Mouse (Mus musculus) midbrain, embryonic 14.5 days (tissue): ENCODE data around the gene Rtp3. TPM values are rescaled to one million over a fixed set of nuclear protein-coding genes. Genes with fewer than 3 reads are reported as not detected.

Source experiments
- polyA plus RNA-seq: library from polyadenylated mRNA; unstranded; fragments of >200 nt; fragmentation: Nextera tagmentation; extraction: Ambion mirVana; gene quantifications from 2 replicates; pipeline ENCODE4 v1.2.1, GENCODE M21; 2014

The Rtp3 gene
- polyA plus RNA-seq, 1 experiment from 2014 or later = not detected

Other genes starting within 250 kb of the Rtp3 start
- 0.25 TPM in 1 of 2 replicates, not detected in the other for gene Myl3, start 248.7 kb downstream of the Rtp3 start, polyA plus RNA-seq
- gene Pth1r, start 243.4 kb downstream of the Rtp3 start, polyA plus RNA-seq = 5.8 and 9.3 TPM in 2 replicates
- gene Prss42, start 192.4 kb downstream of the Rtp3 start, polyA plus RNA-seq = not detected in 2 replicates
- not detected in 2 replicates for gene Prss44, start 176.6 kb downstream of the Rtp3 start, polyA plus RNA-seq
- not detected in 2 replicates for gene Prss43, start 163.9 kb downstream of the Rtp3 start, polyA plus RNA-seq
- not detected in 2 replicates for gene Prss45, start 156.0 kb downstream of the Rtp3 start, polyA plus RNA-seq
- not detected in 2 replicates for gene Prss46, start 146.1 kb downstream of the Rtp3 start, polyA plus RNA-seq
- 0.24 and 0.34 TPM in 2 replicates for gene Prss50, start 132.6 kb downstream of the Rtp3 start, polyA plus RNA-seq
- 0.50 and 0.72 TPM in 2 replicates for gene Als2cl, start 110.7 kb downstream of the Rtp3 start, polyA plus RNA-seq
- 0.75 and 1.5 TPM in 2 replicates for gene Tmie, start 110.5 kb downstream of the Rtp3 start, polyA plus RNA-seq
- not detected in 2 replicates for gene Fam240a, start 73.7 kb downstream of the Rtp3 start, polyA plus RNA-seq
- not detected in 2 replicates for gene Tdgf1, start 44.4 kb downstream of the Rtp3 start, polyA plus RNA-seq
- 0.38 and 0.51 TPM in 2 replicates for gene Lrrc2, start 39.0 kb downstream of the Rtp3 start, polyA plus RNA-seq
- 0.24 and 0.51 TPM in 2 replicates for gene Ltf, start 28.7 kb upstream of the Rtp3 start, polyA plus RNA-seq
- gene Ccrl2, start 66.9 kb upstream of the Rtp3 start, polyA plus RNA-seq = 1.2 and 1.9 TPM in 2 replicates
- gene Lrrfip2, start 127.0 kb upstream of the Rtp3 start, polyA plus RNA-seq = 45.1 and 50.7 TPM in 2 replicates